Mouse (Mus musculus): ENCODE results near the gene Nup188. TPM values are rescaled to one million over a fixed set of nuclear protein-coding genes. Genes with fewer than 3 reads are reported as not detected.
A peak's percentile ranks its signal among the peaks of the same experiment; 100 is the strongest.

Nup188 gene
- polyA plus RNA-seq, 1 experiment, result 53.0 TPM

- TF ChIP-seq POLR2A (IDR thresholded peaks at IDR 0.05; ENCODE audit: low read depth, low read length) (no peak), CTCF (IDR thresholded peaks at IDR 0.05; ENCODE audit: borderline replicate concordance, insufficient read depth, low read length) (no peak)
- no peaks in the 10 kb centered on the region for H3K4me1 ChIP-seq (ENCODE audit: control insufficient read depth, insufficient read depth, low read length)
- H3K27ac ChIP-seq (ENCODE audit: insufficient read depth, low read length), result no peak overlapping the region
- no peak overlapping the region for H3K4me3 ChIP-seq (ENCODE audit: insufficient read depth, low read length)
Observed at GRCm38 (mm10) chr2:30311481-30311880, 25.3 kb downstream of the Nup188 start.

GRCm38 (mm10) chr2:30316136-30316535 lies 29.9 kb downstream of the Nup188 start:
- Histone ChIP-seq H3K27ac (ENCODE audit: insufficient read depth, low read length) (no peak overlapping the region), H3K4me3 (ENCODE audit: insufficient read depth, low read length) (no peak overlapping the region), H3K4me1 (ENCODE audit: control insufficient read depth, insufficient read depth, low read length) (no peaks in the 10 kb centered on the region)
- TF ChIP-seq CTCF (IDR thresholded peaks at IDR 0.05; ENCODE audit: borderline replicate concordance, insufficient read depth, low read length) (no peak), POLR2A (IDR thresholded peaks at IDR 0.05; ENCODE audit: low read depth, low read length) (no peak)

- no peak overlapping the region for H3K27ac ChIP-seq (ENCODE audit: insufficient read depth, low read length)
- no peak overlapping the region for H3K4me3 ChIP-seq (ENCODE audit: insufficient read depth, low read length)
- H3K4me1 ChIP-seq (ENCODE audit: control insufficient read depth, insufficient read depth, low read length), result no peaks in the 10 kb centered on the region
- TF ChIP-seq CTCF (IDR thresholded peaks at IDR 0.05; ENCODE audit: borderline replicate concordance, insufficient read depth, low read length), result no peak
- no peak for TF ChIP-seq POLR2A (IDR thresholded peaks at IDR 0.05; ENCODE audit: low read depth, low read length)
Observed at GRCm38 (mm10) chr2:30316955-30317354, 30.8 kb downstream of the Nup188 start.

GRCm38 (mm10) chr2:30319260-30319659 lies 33.1 kb downstream of the Nup188 start:
- Histone ChIP-seq H3K4me3 (ENCODE audit: insufficient read depth, low read length) (no peak overlapping the region), H3K27ac (ENCODE audit: insufficient read depth, low read length) (no peak overlapping the region), H3K4me1 (ENCODE audit: control insufficient read depth, insufficient read depth, low read length) (peaks cover 4% of the 10 kb centered on the region; the same call in 1 of the 2 replicates)
- no peak for TF ChIP-seq CTCF (IDR thresholded peaks at IDR 0.05; ENCODE audit: borderline replicate concordance, insufficient read depth, low read length)
- TF ChIP-seq POLR2A (IDR thresholded peaks at IDR 0.05; ENCODE audit: low read depth, low read length), result no peak

- peak overlapping the region; percentile 44; the same call in 1 of the 2 replicates for H3K27ac ChIP-seq (ENCODE audit: insufficient read depth, low read length)
- H3K4me1 ChIP-seq (ENCODE audit: control insufficient read depth, insufficient read depth, low read length), result peaks cover 4% of the 10 kb centered on the region; the same call in 1 of the 2 replicates
- TF ChIP-seq CTCF (IDR thresholded peaks at IDR 0.05; ENCODE audit: borderline replicate concordance, insufficient read depth, low read length) (no peak), POLR2A (IDR thresholded peaks at IDR 0.05; ENCODE audit: low read depth, low read length) (no peak; the same call in 1 of the 2 replicates)
- H3K4me3 ChIP-seq (ENCODE audit: insufficient read depth, low read length), result no peak overlapping the region
Observed at GRCm38 (mm10) chr2:30323111-30323510, 36.9 kb downstream of the Nup188 start.

GRCm38 (mm10) chr2:30325296-30325695 lies 39.1 kb downstream of the Nup188 start:
- Histone ChIP-seq H3K27ac (ENCODE audit: insufficient read depth, low read length) (no peak overlapping the region), H3K4me1 (ENCODE audit: control insufficient read depth, insufficient read depth, low read length) (peaks cover 4% of the 10 kb centered on the region; the same call in 1 of the 2 replicates), H3K4me3 (ENCODE audit: insufficient read depth, low read length) (no peak overlapping the region)
- no peak for TF ChIP-seq CTCF (IDR thresholded peaks at IDR 0.05; ENCODE audit: borderline replicate concordance, insufficient read depth, low read length)
- TF ChIP-seq POLR2A (IDR thresholded peaks at IDR 0.05; ENCODE audit: low read depth, low read length), result no peak

GRCm38 (mm10) chr2:30327276-30327675 lies 41.1 kb downstream of the Nup188 start:
- no peak overlapping the region for H3K4me3 ChIP-seq (ENCODE audit: insufficient read depth, low read length)
- H3K27ac ChIP-seq (ENCODE audit: insufficient read depth, low read length), result no peak overlapping the region
- H3K4me1 ChIP-seq (ENCODE audit: control insufficient read depth, insufficient read depth, low read length), result peaks cover 4% of the 10 kb centered on the region; the same call in 1 of the 2 replicates
- TF ChIP-seq CTCF (IDR thresholded peaks at IDR 0.05; ENCODE audit: borderline replicate concordance, insufficient read depth, low read length) (no peak), POLR2A (IDR thresholded peaks at IDR 0.05; ENCODE audit: low read depth, low read length) (no peak)

GRCm38 (mm10) chr2:30328791-30329190 lies 42.6 kb downstream of the Nup188 start:
- H3K4me3 ChIP-seq (ENCODE audit: insufficient read depth, low read length), result no peak overlapping the region
- no peak overlapping the region for H3K27ac ChIP-seq (ENCODE audit: insufficient read depth, low read length)
- TF ChIP-seq CTCF (IDR thresholded peaks at IDR 0.05; ENCODE audit: borderline replicate concordance, insufficient read depth, low read length), result no peak
- no peak for TF ChIP-seq POLR2A (IDR thresholded peaks at IDR 0.05; ENCODE audit: low read depth, low read length)
- no peaks in the 10 kb centered on the region for H3K4me1 ChIP-seq (ENCODE audit: control insufficient read depth, insufficient read depth, low read length)

- Histone ChIP-seq H3K27ac (ENCODE audit: insufficient read depth, low read length) (no peak overlapping the region), H3K4me1 (ENCODE audit: control insufficient read depth, insufficient read depth, low read length) (no peaks in the 10 kb centered on the region), H3K4me3 (ENCODE audit: insufficient read depth, low read length) (no peak overlapping the region)
- no peak for TF ChIP-seq CTCF (IDR thresholded peaks at IDR 0.05; ENCODE audit: borderline replicate concordance, insufficient read depth, low read length)
- TF ChIP-seq POLR2A (IDR thresholded peaks at IDR 0.05; ENCODE audit: low read depth, low read length), result no peak
Observed at GRCm38 (mm10) chr2:30335324-30335723, 49.1 kb downstream of the Nup188 start.

- Histone ChIP-seq H3K4me1 (ENCODE audit: control insufficient read depth, insufficient read depth, low read length) (no peaks in the 10 kb centered on the region), H3K27ac (ENCODE audit: insufficient read depth, low read length) (no peak overlapping the region), H3K4me3 (ENCODE audit: insufficient read depth, low read length) (no peak overlapping the region)
- TF ChIP-seq CTCF (IDR thresholded peaks at IDR 0.05; ENCODE audit: borderline replicate concordance, insufficient read depth, low read length) (no peak), POLR2A (IDR thresholded peaks at IDR 0.05; ENCODE audit: low read depth, low read length) (no peak)
Observed at GRCm38 (mm10) chr2:30336174-30336915, 50.1 kb downstream of the Nup188 start.

Measured in embryonic fibroblast, embryonic 13.5 days (primary cell).